Mouse (Mus musculus) stomach, embryonic 16.5 days (tissue): Measurements from ENCODE around the gene Zfp644. TPM values are rescaled to one million over a fixed set of nuclear protein-coding genes. Genes with fewer than 3 reads are reported as not detected.

ENCODE experiments used
- ATAC-seq: fragments of 200-750 bp; cut with Nextera tagmentation; 2 replicates; pipeline ENCODE4 v1.8.0; 2017; ENCODE audit warnings: moderate number of reproducible peaks, moderate TSS enrichment; ENCODE audit not compliant: insufficient read depth, low FRiP score
- H3K27ac ChIP-seq: fragments of 300-500 bp; sonication (generic); 2 replicates; pipeline ENCODE4 v1.5.1; 2014; ENCODE audit warnings: low read length
- H3K27me3 ChIP-seq: fragments of 300-500 bp; sonication (generic); 2 replicates; pipeline ENCODE4 v1.6.1; 2014; ENCODE audit warnings: low read length, control low read depth, mixed read lengths; ENCODE audit not compliant: control insufficient read depth, insufficient read depth
- H3K36me3 ChIP-seq: fragments of 300-500 bp; sonication (generic); 2 replicates; pipeline ENCODE4 v1.6.1; 2014; ENCODE audit warnings: low read length; ENCODE audit not compliant: control insufficient read depth, insufficient read depth
- H3K4me1 ChIP-seq: fragments of 300-500 bp; sonication (generic); 2 replicates; pipeline ENCODE4 v1.6.1; 2014; ENCODE audit warnings: low read length, control low read depth, mixed read lengths; ENCODE audit not compliant: control insufficient read depth, insufficient read depth
- H3K4me2 ChIP-seq: fragments of 300-500 bp; sonication (generic); 2 replicates; pipeline ENCODE4 v1.6.1; 2014; ENCODE audit warnings: low read depth, low read length, mixed read lengths
- H3K4me3 ChIP-seq: fragments of 300-500 bp; sonication (generic); replicated peaks from 2 replicates; pipeline ENCODE4 v1.5.1; 2014; ENCODE audit warnings: mild to moderate bottlenecking, low read length
- H3K9ac ChIP-seq: fragments of 300-500 bp; sonication (generic); 2 replicates; pipeline ENCODE4 v1.6.1; 2014; ENCODE audit warnings: low read length
- H3K9me3 ChIP-seq: fragments of 300-500 bp; sonication (generic); replicated peaks from 2 replicates; pipeline ENCODE4 v1.6.1; 2016; ENCODE audit warnings: low read length, control low read depth; ENCODE audit not compliant: control insufficient read depth
- WGBS: fragments of 180-500 bp; shearing (Covaris S2); extraction: QIAGEN DNeasy Blood & Tissue Kit; methylation state at CpG from one replicate; pipeline ENCODE4 v1.1.7; 2014; 5-methylcytosine and 5-hydroxymethylcytosine counted together
- polyA plus RNA-seq: library from polyadenylated mRNA; unstranded; fragments of >200 nt; fragmentation: Nextera tagmentation; extraction: Ambion mirVana; gene quantifications from 2 replicates; pipeline ENCODE4 v1.2.1, GENCODE M21; 2015

Gene Zfp644
- 40.5 and 47.0 TPM in 2 replicates for polyA plus RNA-seq

DNA sequence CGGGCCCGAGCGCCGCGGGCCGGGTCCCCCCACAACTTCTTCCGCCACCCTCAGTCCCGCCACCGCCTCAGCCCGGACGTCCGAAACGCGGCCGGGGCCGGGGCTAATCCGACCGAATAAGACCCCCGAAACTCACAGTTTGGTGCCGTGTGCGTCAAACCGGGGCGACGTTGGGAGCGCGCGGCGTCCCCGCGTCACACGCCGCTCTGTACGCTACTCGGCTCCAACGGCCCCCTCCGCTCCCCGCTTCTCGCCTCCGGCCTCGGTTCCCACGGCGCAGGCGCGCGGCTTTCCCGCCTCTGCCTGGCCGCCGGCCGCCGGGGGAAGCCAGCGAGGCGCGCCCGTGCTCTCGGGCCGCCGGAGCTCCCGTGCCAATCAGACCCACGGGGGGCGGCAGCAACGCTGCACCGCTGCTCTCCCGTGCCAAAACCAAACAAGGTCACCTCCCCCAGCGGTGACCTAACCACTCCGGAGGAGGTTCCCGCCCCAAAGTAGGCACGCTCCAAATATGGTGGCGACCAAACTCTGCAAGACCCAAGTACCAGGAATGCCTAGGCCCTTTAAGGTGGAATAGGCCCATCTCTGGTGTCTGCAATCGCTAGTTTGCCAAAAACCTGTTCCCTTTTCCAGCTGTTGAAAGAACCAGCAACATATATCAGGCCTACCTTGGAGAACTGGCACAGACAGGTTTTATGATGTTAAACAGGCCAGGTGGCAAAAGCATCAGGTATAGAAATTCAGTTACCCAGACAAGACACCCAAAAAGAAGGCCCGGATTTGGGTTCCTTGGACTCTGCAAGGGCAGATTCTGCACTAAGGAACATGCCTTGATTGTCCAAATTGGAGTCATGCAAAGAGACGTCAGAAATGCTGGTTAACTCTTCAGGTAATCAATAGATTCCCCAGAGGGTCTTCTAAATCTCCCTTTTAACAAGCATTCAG is at the start of gene Zfp644:
TSS of gene Zfp644 (minus strand) at position 892 of the 942 bp plus-strand sequence.
- Histone ChIP-seq H3K4me2 (peak within 1 kb of the TSS; percentile 63), H3K9me3 (no peaks in the 10 kb centered on the region), H3K9ac (peak within 1 kb of the TSS; percentile 99), H3K27ac (peak within 1 kb of the TSS; percentile 99), H3K4me1 (peaks cover 12% of the 10 kb centered on the region; the same call in 1 of the 2 replicates), H3K36me3 (no peaks in the 10 kb centered on the region), H3K27me3 (no peaks in the 10 kb centered on the region), H3K4me3 (peak within 1 kb of the TSS; percentile 64)
- ATAC-seq: peak; percentile 93
- 2% methylated on average over 61 of the region's 71 CpGs for WGBS

DNA sequence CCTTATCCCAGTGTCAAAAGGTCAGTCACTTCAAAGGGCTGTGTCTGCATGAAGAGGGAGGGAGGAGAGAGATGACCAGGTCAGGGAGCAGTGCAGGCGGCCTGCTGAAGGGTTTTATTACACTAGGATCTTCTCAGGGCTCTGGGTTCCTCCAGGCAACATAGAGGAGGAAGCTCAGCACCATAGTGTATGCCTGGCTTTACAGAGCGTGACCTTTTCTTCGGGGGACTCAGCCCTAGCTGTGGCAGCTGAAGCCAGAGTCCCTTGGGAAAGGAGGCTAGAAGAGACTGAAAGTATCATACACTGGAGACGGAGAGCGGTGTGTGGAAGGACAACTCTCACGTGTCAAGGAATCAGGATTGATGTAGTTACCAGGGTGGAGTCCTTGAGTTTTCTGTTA is 42.6 kb upstream of the Zfp644 start:
- Histone ChIP-seq H3K4me1 (no peaks in the 10 kb centered on the region), H3K4me2 (no peak overlapping the region), H3K9me3 (no peaks in the 10 kb centered on the region), H3K36me3 (no peaks in the 10 kb centered on the region), H3K27ac (no peak overlapping the region), H3K4me3 (no peak overlapping the region), H3K27me3 (no peaks in the 10 kb centered on the region), H3K9ac (no peak overlapping the region)
- no peak for ATAC-seq
- 42% methylated on average over 6 of the region's 6 CpGs for WGBS

GRCm38 (mm10) chr5:106723487-106723886 is 26.4 kb upstream of the Zfp644 start:
- H3K4me3 ChIP-seq: no peak overlapping the region

GRCm38 (mm10) chr5:106722771-106723170 is 25.7 kb upstream of the Zfp644 start:
- no peak overlapping the region for H3K4me2 ChIP-seq
- ATAC-seq: no peak
- H3K27ac ChIP-seq: no peak overlapping the region
- H3K4me1 ChIP-seq: no peaks in the 10 kb centered on the region
- H3K27me3 ChIP-seq: no peaks in the 10 kb centered on the region
- WGBS: 63% methylated on average over 5 of the region's 5 CpGs
- no peaks in the 10 kb centered on the region for H3K36me3 ChIP-seq
- H3K4me3 ChIP-seq: no peak overlapping the region
- H3K9me3 ChIP-seq: 0 out of 2 replicates have a peak, but pooled peaks cover 5% of the 10 kb centered on the region
- no peak overlapping the region for H3K9ac ChIP-seq

More at GRCm38 (mm10) chr5:106723487-106723886, 26.4 kb upstream of the Zfp644 start:
- Histone ChIP-seq H3K27ac (no peak overlapping the region), H3K27me3 (no peaks in the 10 kb centered on the region), H3K9me3 (0 out of 2 replicates have a peak, but pooled peaks cover 5% of the 10 kb centered on the region), H3K36me3 (no peaks in the 10 kb centered on the region), H3K4me1 (no peaks in the 10 kb centered on the region), H3K9ac (no peak overlapping the region), H3K4me2 (no peak overlapping the region)
- no peak for ATAC-seq
- WGBS: 87% methylated on average over 3 of the region's 3 CpGs

GRCm38 (mm10) chr5:106711870-106712277 is 14.8 kb upstream of the Zfp644 start:
- Histone ChIP-seq H3K27me3 (no peaks in the 10 kb centered on the region), H3K36me3 (no peaks in the 10 kb centered on the region)
- ATAC-seq: peak; percentile 53; the same call in 1 of the 2 replicates

GRCm38 (mm10) chr5:106711220-106711726 is 14.2 kb upstream of the Zfp644 start:
- Histone ChIP-seq H3K27ac (peak overlapping the region; percentile 58), H3K4me3 (no peak overlapping the region), H3K36me3 (no peaks in the 10 kb centered on the region), H3K9me3 (no peaks in the 10 kb centered on the region), H3K9ac (peak overlapping the region; percentile 48), H3K4me2 (no peak overlapping the region), H3K27me3 (no peaks in the 10 kb centered on the region), H3K4me1 (peaks cover 11% of the 10 kb centered on the region)
- WGBS: 78% methylated on average over 5 of the region's 5 CpGs
- ATAC-seq: no peak

More at GRCm38 (mm10) chr5:106711870-106712277, 14.8 kb upstream of the Zfp644 start:
- 42% methylated on average over 3 of the region's 3 CpGs for WGBS
- Histone ChIP-seq H3K9me3 (no peaks in the 10 kb centered on the region), H3K27ac (peak overlapping the region; percentile 58), H3K4me2 (no peak overlapping the region), H3K9ac (peak overlapping the region; percentile 48), H3K4me1 (peaks cover 11% of the 10 kb centered on the region), H3K4me3 (no peak overlapping the region)

DNA sequence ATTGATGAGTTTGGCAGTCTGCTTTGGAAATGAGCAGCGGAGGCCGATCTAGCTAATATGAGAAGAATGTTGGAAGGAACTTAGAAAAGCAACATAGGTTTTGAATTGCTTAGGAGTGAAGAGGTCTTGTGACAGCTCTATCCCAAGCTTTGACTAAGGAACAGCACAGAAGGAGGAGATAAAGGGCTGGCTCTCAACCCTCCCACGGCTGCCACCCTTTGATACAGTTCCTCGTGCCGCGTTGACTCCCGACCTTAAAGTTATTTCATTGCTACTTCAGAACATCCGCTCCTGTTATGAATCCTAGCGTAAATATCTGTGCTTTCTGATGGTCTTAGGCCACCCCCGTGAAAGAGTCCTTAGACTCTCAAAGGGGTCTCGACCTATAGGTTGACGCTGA is 13.5 kb upstream of the Zfp644 start:
- H3K27ac ChIP-seq: no peak overlapping the region
- H3K27me3 ChIP-seq: no peaks in the 10 kb centered on the region
- no peak overlapping the region for H3K9ac ChIP-seq
- H3K4me1 ChIP-seq: peaks cover 11% of the 10 kb centered on the region
- no peak overlapping the region for H3K4me2 ChIP-seq
- H3K36me3 ChIP-seq: no peaks in the 10 kb centered on the region
- no peak overlapping the region for H3K4me3 ChIP-seq
- no peaks in the 10 kb centered on the region for H3K9me3 ChIP-seq
- WGBS: 56% methylated on average over 12 of the region's 12 CpGs
- no peak for ATAC-seq

GRCm38 (mm10) chr5:106710085-106710409 is 13.0 kb upstream of the Zfp644 start:
- Histone ChIP-seq H3K27me3 (no peaks in the 10 kb centered on the region), H3K9ac (no peak overlapping the region), H3K4me3 (no peak overlapping the region), H3K27ac (no peak overlapping the region), H3K36me3 (no peaks in the 10 kb centered on the region), H3K9me3 (no peaks in the 10 kb centered on the region), H3K4me1 (peaks cover 11% of the 10 kb centered on the region), H3K4me2 (peak overlapping the region; percentile 13; the same call in 1 of the 2 replicates)
- ATAC-seq: no peak
- WGBS: 39% methylated on average over 2 of the region's 2 CpGs
